ENCODE assay signal across 14 mouse cellular contexts in genomic region chr5:131956998-131957397, GRCm38 (mm10).
"Had no signal": no experiment of that assay in that cellular context is flagged by ENCODE, and none has a peak within 500 bp of the region (broad histone marks: within the 10 kb centered on the region; RNA-seq: fewer than 3 reads in every experiment).

No protein-coding gene starts in this region.

- H3K4me2 ChIP-seq: limb, embryonic 12.5 days; midbrain, embryonic 12.5 days; neural tube, embryonic 13.5 days had no signal

- H3K27ac ChIP-seq: kidney, postnatal 0 days; liver, embryonic 13.5 days; midbrain, embryonic 12.5 days; neural tube, embryonic 13.5 days; stomach, postnatal 0 days had no signal

- H3K27me3 ChIP-seq: limb, embryonic 12.5 days; liver, embryonic 13.5 days; midbrain, embryonic 12.5 days; neural tube, embryonic 13.5 days had no signal

- DNase-seq: kidney, adult 9 months; kidney, postnatal 36 days; liver; liver, embryonic 13.5 days; lung, adult 18-20 months; right cerebral cortex, adult 18-20 months; right cerebral cortex, postnatal 25 days; thymus, postnatal 14 days had no signal

- H3K4me3 ChIP-seq: limb, embryonic 12.5 days; liver, embryonic 13.5 days; midbrain, embryonic 12.5 days; neural tube, embryonic 13.5 days had no signal

- H3K36me3 ChIP-seq: limb, embryonic 12.5 days; liver, embryonic 13.5 days; midbrain, embryonic 12.5 days; neural tube, embryonic 13.5 days had no signal

- ATAC-seq: midbrain, embryonic 16.5 days had no signal

- H3K9ac ChIP-seq: limb, embryonic 12.5 days; liver, embryonic 13.5 days; midbrain, embryonic 12.5 days; neural tube, embryonic 13.5 days had no signal

- H3K9me3 ChIP-seq: liver, embryonic 13.5 days; neural tube, embryonic 13.5 days had no signal
